Mouse (Mus musculus): ENCODE data around the gene Cyp26a1. TPM values are rescaled to one million over a fixed set of nuclear protein-coding genes. Genes with fewer than 3 reads are reported as not detected.

Gene Cyp26a1
- polyA plus RNA-seq, 1 experiment from 2014 or later = 2.3 TPM

GRCm38 (mm10) chr19:37738575-37738974 lies 41.0 kb downstream of the Cyp26a1 start:
- Histone ChIP-seq H3K9me3 (ENCODE audit: control insufficient read depth, low read length) (no peaks in the 10 kb centered on the region), H3K4me2 (ENCODE audit: low read depth) (no peak overlapping the region), H3K4me1 (ENCODE audit: control insufficient read depth, insufficient read depth, low read length) (no peaks in the 10 kb centered on the region), H3K27ac (ENCODE audit: low read depth, low read length) (no peak overlapping the region), H3K9ac (ENCODE audit: low read length) (no peak overlapping the region), H3K36me3 (ENCODE audit: control insufficient read depth, insufficient read depth, low read length) (no peaks in the 10 kb centered on the region), H3K4me3 (ENCODE audit: low read depth, low read length) (no peak overlapping the region), H3K27me3 (ENCODE audit: control insufficient read depth, insufficient read depth, low read length) (no peaks in the 10 kb centered on the region)
- 91% methylated on average over 3 of the region's 3 CpGs for WGBS
- DNase-seq (ENCODE audit: low spot score) (no peak), ATAC-seq (ENCODE audit: insufficient read depth, low FRiP score, low TSS enrichment) (no peak)

GRCm38 (mm10) chr19:37740043-37740442 lies 42.4 kb downstream of the Cyp26a1 start:
- Histone ChIP-seq H3K4me3 (ENCODE audit: low read depth, low read length) (no peak overlapping the region), H3K4me1 (ENCODE audit: control insufficient read depth, insufficient read depth, low read length) (no peaks in the 10 kb centered on the region), H3K4me2 (ENCODE audit: low read depth) (no peak overlapping the region), H3K27me3 (ENCODE audit: control insufficient read depth, insufficient read depth, low read length) (no peaks in the 10 kb centered on the region), H3K27ac (ENCODE audit: low read depth, low read length) (no peak overlapping the region), H3K9ac (ENCODE audit: low read length) (no peak overlapping the region), H3K36me3 (ENCODE audit: control insufficient read depth, insufficient read depth, low read length) (no peaks in the 10 kb centered on the region), H3K9me3 (ENCODE audit: control insufficient read depth, low read length) (no peaks in the 10 kb centered on the region)
- 21% methylated on average over 7 of the region's 7 CpGs for whole genome bisulfite sequencing
- DNase-seq (ENCODE audit: low spot score) (no peak), ATAC-seq (ENCODE audit: insufficient read depth, low FRiP score, low TSS enrichment) (no peak)

Other genes starting within 250 kb of the Cyp26a1 start
- gene Exoc6, start 147.4 kb upstream of the Cyp26a1 start, polyA plus RNA-seq (2014; fragmentation: Nextera tagmentation; extraction: Ambion mirVana) = 11.8 and 12.6 TPM in 2 replicates
- gene Cyp26c1, start 12.2 kb upstream of the Cyp26a1 start, polyA plus RNA-seq (2014; fragmentation: Nextera tagmentation; extraction: Ambion mirVana) = not detected in 2 replicates

Measured in neural tube, embryonic 11.5 days (tissue).